ENCODE assay signal across 16 mouse cellular contexts in the genomic region with DNA sequence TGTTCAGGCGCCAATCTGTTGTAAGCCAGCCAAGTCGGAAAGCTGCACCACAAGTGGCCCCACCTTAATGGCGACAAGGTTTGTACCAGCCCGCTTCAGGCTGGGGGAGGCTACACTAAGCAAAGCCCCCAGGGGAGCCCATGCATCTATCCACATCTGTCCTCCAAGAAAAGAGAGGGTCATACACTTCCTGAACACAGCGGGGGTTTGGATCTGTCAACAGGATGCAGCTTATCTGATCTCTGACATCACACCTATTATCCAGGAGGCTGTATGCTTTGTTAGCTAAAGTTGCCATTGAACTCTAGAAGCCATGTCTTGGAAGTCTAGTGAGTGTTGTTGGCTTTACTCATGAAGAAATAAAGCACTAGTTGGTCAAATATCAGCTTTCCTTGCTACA.
"Had no signal": no experiment of that assay in that cellular context is flagged by ENCODE, and none has a peak within 500 bp of the region (broad histone marks: within the 10 kb centered on the region; RNA-seq: fewer than 3 reads in every experiment).

No protein-coding gene starts in this region.

- H3K9ac ChIP-seq: neural tube, embryonic 12.5 days; neural tube, embryonic 13.5 days; neural tube, embryonic 15.5 days; stomach, embryonic 15.5 days had no signal

- H3K9me3 ChIP-seq: neural tube, embryonic 15.5 days; stomach, embryonic 15.5 days had no signal

- H3K27me3 ChIP-seq: neural tube, embryonic 12.5 days; neural tube, embryonic 13.5 days; neural tube, embryonic 15.5 days; stomach, embryonic 15.5 days had no signal

- H3K36me3 ChIP-seq: neural tube, embryonic 12.5 days; neural tube, embryonic 13.5 days; neural tube, embryonic 15.5 days; stomach, embryonic 15.5 days had no signal

- DNase-seq: retina, postnatal 1 day; right cerebral cortex, adult 18-20 months; right cerebral cortex, postnatal 14 days; right cerebral cortex, postnatal 25 days; right cerebral cortex, postnatal 4 days; spleen, adult 18-20 months; thymus, adult 2 months; thymus, postnatal 14 days; thymus, postnatal 25 days; thymus, postnatal 36 days; thymus, postnatal 4 days had no signal

- H3K4me2 ChIP-seq: neural tube, embryonic 12.5 days; neural tube, embryonic 13.5 days; neural tube, embryonic 15.5 days; stomach, embryonic 15.5 days had no signal

- H3K4me1 ChIP-seq: neural tube, embryonic 12.5 days; neural tube, embryonic 13.5 days; stomach, embryonic 15.5 days had no signal

- H3K27ac ChIP-seq: neural tube, embryonic 12.5 days; neural tube, embryonic 13.5 days; neural tube, embryonic 15.5 days; stomach, embryonic 15.5 days; stomach, postnatal 0 days had no signal

- H3K4me3 ChIP-seq: neural tube, embryonic 12.5 days; neural tube, embryonic 13.5 days; neural tube, embryonic 15.5 days; stomach, embryonic 15.5 days had no signal
